Mouse (Mus musculus) midbrain, embryonic 12.5 days (tissue): ENCODE results near the gene Psmc3ip. TPM values are rescaled to one million over a fixed set of nuclear protein-coding genes. Genes with fewer than 3 reads are reported as not detected.

Source experiments
- ATAC-seq: fragments of 200-750 bp; cut with Nextera tagmentation; 2 replicates; pipeline ENCODE4 v1.8.0; 2017; ENCODE audit warnings: low read depth, moderate TSS enrichment, moderate library complexity; ENCODE audit not compliant: low FRiP score
- H3K27ac ChIP-seq: fragments of 300-500 bp; sonication (generic); replicated peaks from 2 replicates; pipeline ENCODE4 v1.5.1; 2016; ENCODE audit warnings: mild to moderate bottlenecking
- H3K27me3 ChIP-seq: fragments of 300-500 bp; sonication (generic); 2 replicates; pipeline ENCODE4 v1.6.1; 2016; ENCODE audit warnings: mild to moderate bottlenecking
- H3K36me3 ChIP-seq: fragments of 300-500 bp; sonication (generic); 2 replicates; pipeline ENCODE4 v1.6.1; 2016
- H3K4me1 ChIP-seq: fragments of 300-500 bp; sonication (generic); 2 replicates; pipeline ENCODE4 v1.6.1; 2016
- H3K4me2 ChIP-seq: fragments of 300-500 bp; sonication (generic); replicated peaks from 2 replicates; pipeline ENCODE4 v1.6.1; 2016; ENCODE audit warnings: mild to moderate bottlenecking, moderate library complexity
- H3K4me3 ChIP-seq: fragments of 300-500 bp; sonication (generic); 2 replicates; pipeline ENCODE4 v1.5.1; 2016; ENCODE audit warnings: mild to moderate bottlenecking
- H3K9ac ChIP-seq: fragments of 300-500 bp; sonication (generic); replicated peaks from 2 replicates; pipeline ENCODE4 v1.6.1; 2016; ENCODE audit warnings: mild to moderate bottlenecking, moderate library complexity
- H3K9me3 ChIP-seq: fragments of 300-500 bp; sonication (generic); 2 replicates; pipeline ENCODE4 v1.6.1; 2016; ENCODE audit warnings: mild to moderate bottlenecking
- WGBS: fragments of 180-500 bp; shearing (Covaris S2); methylation state at CpG from one replicate; pipeline ENCODE4 v1.1.7; 2016; 5-methylcytosine and 5-hydroxymethylcytosine counted together
- polyA plus RNA-seq: library from polyadenylated mRNA; unstranded; fragments of >200 nt; fragmentation: Nextera tagmentation; extraction: Ambion mirVana; gene quantifications from 2 replicates; pipeline ENCODE4 v1.2.1, GENCODE M21; 2016

The Psmc3ip gene
- polyA plus RNA-seq, 1 experiment from 2014 or later: 41.7 TPM

GRCm38 (mm10) chr11:101112186-101112585, 16.9 kb upstream of the Psmc3ip start:
- no peak for ATAC-seq
- no peak overlapping the region for H3K9ac ChIP-seq
- WGBS: 89% methylated on average over 3 of the region's 3 CpGs
- no peaks in the 10 kb centered on the region for H3K9me3 ChIP-seq
- H3K27me3 ChIP-seq: no peaks in the 10 kb centered on the region
- H3K4me1 ChIP-seq: peaks cover 16% of the 10 kb centered on the region
- H3K36me3 ChIP-seq: peaks cover 3% of the 10 kb centered on the region; the same call in 1 of the 2 replicates
- no peak overlapping the region for H3K4me3 ChIP-seq
- no peak overlapping the region for H3K4me2 ChIP-seq
- H3K27ac ChIP-seq: no peak overlapping the region

GRCm38 (mm10) chr11:101111178-101111577, 15.9 kb upstream of the Psmc3ip start:
- H3K4me1 ChIP-seq: peaks cover 14% of the 10 kb centered on the region
- no peak for ATAC-seq
- no peaks in the 10 kb centered on the region for H3K27me3 ChIP-seq

GRCm38 (mm10) chr11:101110708-101111107, 15.5 kb upstream of the Psmc3ip start:
- 69% methylated on average over 5 of the region's 5 CpGs for WGBS

More at GRCm38 (mm10) chr11:101111178-101111577, 15.9 kb upstream of the Psmc3ip start:
- H3K27ac ChIP-seq: no peak overlapping the region
- no peaks in the 10 kb centered on the region for H3K9me3 ChIP-seq
- H3K36me3 ChIP-seq: 0 out of 2 replicates have a peak, but pooled peaks cover 3% of the 10 kb centered on the region
- 93% methylated on average over 4 of the region's 4 CpGs for WGBS
- no peak overlapping the region for H3K4me3 ChIP-seq
- no peak overlapping the region for H3K4me2 ChIP-seq
- no peak overlapping the region for H3K9ac ChIP-seq

GRCm38 (mm10) chr11:101109351-101109750, 14.1 kb upstream of the Psmc3ip start:
- H3K4me3 ChIP-seq: no peak overlapping the region
- H3K9me3 ChIP-seq: no peaks in the 10 kb centered on the region
- no peak overlapping the region for H3K9ac ChIP-seq
- H3K4me2 ChIP-seq: no peak overlapping the region
- no peak for ATAC-seq
- no peaks in the 10 kb centered on the region for H3K27me3 ChIP-seq
- H3K27ac ChIP-seq: no peak overlapping the region
- H3K36me3 ChIP-seq: peaks cover 8% of the 10 kb centered on the region; the same call in 1 of the 2 replicates
- WGBS: 62% methylated on average over 4 of the region's 4 CpGs
- H3K4me1 ChIP-seq: no peaks in the 10 kb centered on the region

More at GRCm38 (mm10) chr11:101110708-101111107, 15.5 kb upstream of the Psmc3ip start:
- H3K4me1 ChIP-seq: peaks cover 10% of the 10 kb centered on the region
- ATAC-seq: no peak
- no peaks in the 10 kb centered on the region for H3K9me3 ChIP-seq
- H3K4me2 ChIP-seq: no peak overlapping the region
- peaks cover 3% of the 10 kb centered on the region; the same call in 1 of the 2 replicates for H3K36me3 ChIP-seq
- H3K27ac ChIP-seq: no peak overlapping the region
- no peak overlapping the region for H3K9ac ChIP-seq
- no peak overlapping the region for H3K4me3 ChIP-seq
- no peaks in the 10 kb centered on the region for H3K27me3 ChIP-seq

- Histone ChIP-seq H3K4me3 (no peak overlapping the region), H3K9ac (no peak overlapping the region), H3K27ac (no peak overlapping the region), H3K27me3 (no peaks in the 10 kb centered on the region), H3K9me3 (no peaks in the 10 kb centered on the region), H3K4me2 (no peak overlapping the region), H3K4me1 (no peaks in the 10 kb centered on the region), H3K36me3 (peaks cover 62% of the 10 kb centered on the region)
- 95% methylated on average over 5 of the region's 5 CpGs for WGBS
- ATAC-seq: no peak
Measured at GRCm38 (mm10) chr11:101103011-101103410, 7.8 kb upstream of the Psmc3ip start.

GRCm38 (mm10) chr11:101098231-101098630, 3.0 kb upstream of the Psmc3ip start:
- peaks cover 20% of the 10 kb centered on the region for H3K4me1 ChIP-seq
- peaks cover 69% of the 10 kb centered on the region for H3K36me3 ChIP-seq
- no peak overlapping the region for H3K9ac ChIP-seq
- H3K9me3 ChIP-seq: no peaks in the 10 kb centered on the region
- no peak overlapping the region for H3K4me3 ChIP-seq
- no peak overlapping the region for H3K4me2 ChIP-seq
- H3K27me3 ChIP-seq: no peaks in the 10 kb centered on the region
- H3K27ac ChIP-seq: no peak overlapping the region
- 97% methylated on average over 8 of the region's 8 CpGs for WGBS
- ATAC-seq: no peak

- 2% methylated on average over 18 of the region's 18 CpGs for WGBS
- Histone ChIP-seq H3K36me3 (peaks cover 73% of the 10 kb centered on the region), H3K27ac (peak overlapping the region; percentile 54; the same call in 1 of the 2 replicates), H3K9me3 (no peaks in the 10 kb centered on the region), H3K4me3 (peak overlapping the region; percentile 58), H3K27me3 (no peaks in the 10 kb centered on the region), H3K9ac (peak overlapping the region; percentile 68), H3K4me2 (peak overlapping the region; percentile 95), H3K4me1 (peaks cover 20% of the 10 kb centered on the region)
- no peak for ATAC-seq
Measured at GRCm38 (mm10) chr11:101094930-101095313, 314 bp downstream of the Psmc3ip start.

- H3K27ac ChIP-seq: no peak overlapping the region
- no peak overlapping the region for H3K9ac ChIP-seq
- no peaks in the 10 kb centered on the region for H3K9me3 ChIP-seq
- H3K4me1 ChIP-seq: peaks cover 41% of the 10 kb centered on the region
- no peak overlapping the region for H3K4me2 ChIP-seq
- 93% methylated on average over 1 of the region's 1 CpGs for WGBS
- no peaks in the 10 kb centered on the region for H3K27me3 ChIP-seq
- ATAC-seq: no peak
- H3K36me3 ChIP-seq: peaks cover 60% of the 10 kb centered on the region
- H3K4me3 ChIP-seq: no peak overlapping the region
Measured at GRCm38 (mm10) chr11:101089931-101090330, 5.3 kb downstream of the Psmc3ip start.

- no peak; the same call in 1 of the 2 replicates for ATAC-seq
- Histone ChIP-seq H3K27me3 (no peaks in the 10 kb centered on the region), H3K4me1 (peaks cover 36% of the 10 kb centered on the region), H3K36me3 (peaks cover 46% of the 10 kb centered on the region), H3K4me3 (peak overlapping the region; percentile 71), H3K27ac (peak overlapping the region; percentile 91), H3K4me2 (peak overlapping the region; percentile 94), H3K9ac (peak overlapping the region; percentile 81), H3K9me3 (no peaks in the 10 kb centered on the region)
- 14% methylated on average over 8 of the region's 8 CpGs for WGBS
Measured at GRCm38 (mm10) chr11:101087682-101088055, 7.6 kb downstream of the Psmc3ip start.

GRCm38 (mm10) chr11:101086756-101087681, 8.2 kb downstream of the Psmc3ip start, which contains the start of gene Mlx:
Gene Mlx (plus strand): TSS chr11:101087277.
- 3% methylated on average over 40 of the region's 52 CpGs for WGBS
- H3K27me3 ChIP-seq: no peaks in the 10 kb centered on the region
- peak within 1 kb of the TSS; percentile 81 for H3K9ac ChIP-seq
- H3K4me3 ChIP-seq: peak within 1 kb of the TSS; percentile 71
- H3K9me3 ChIP-seq: no peaks in the 10 kb centered on the region
- H3K4me1 ChIP-seq: peaks cover 36% of the 10 kb centered on the region
- H3K4me2 ChIP-seq: peak within 1 kb of the TSS; percentile 94
- peak within 1 kb of the TSS; percentile 91 for H3K27ac ChIP-seq
- H3K36me3 ChIP-seq: peaks cover 40% of the 10 kb centered on the region
- ATAC-seq: peak; percentile 68

- H3K36me3 ChIP-seq: peaks cover 33% of the 10 kb centered on the region
- H3K4me2 ChIP-seq: peak overlapping the region; percentile 94
- H3K4me3 ChIP-seq: peak overlapping the region; percentile 71
- H3K27ac ChIP-seq: peak overlapping the region; percentile 91
- H3K9me3 ChIP-seq: no peaks in the 10 kb centered on the region
- peaks cover 3% of the 10 kb centered on the region for H3K27me3 ChIP-seq
- WGBS: 86% methylated on average over 6 of the region's 6 CpGs
- H3K4me1 ChIP-seq: peaks cover 42% of the 10 kb centered on the region
- peak overlapping the region; percentile 81; the same call in 1 of the 2 replicates for H3K9ac ChIP-seq
- no peak for ATAC-seq
Measured at GRCm38 (mm10) chr11:101086323-101086674, 8.9 kb downstream of the Psmc3ip start.

- H3K9ac ChIP-seq: peak overlapping the region; percentile 81; the same call in 1 of the 2 replicates
- H3K27ac ChIP-seq: no peak overlapping the region
- peaks cover 27% of the 10 kb centered on the region for H3K36me3 ChIP-seq
- H3K9me3 ChIP-seq: no peaks in the 10 kb centered on the region
- no peak for ATAC-seq
- no peak overlapping the region for H3K4me3 ChIP-seq
- H3K27me3 ChIP-seq: peaks cover 8% of the 10 kb centered on the region
- no peak overlapping the region for H3K4me2 ChIP-seq
- peaks cover 42% of the 10 kb centered on the region for H3K4me1 ChIP-seq
- WGBS: 93% methylated on average over 18 of the region's 18 CpGs
Measured at GRCm38 (mm10) chr11:101085617-101086322, 9.5 kb downstream of the Psmc3ip start.
